Mouse (Mus musculus) skeletal muscle tissue, adult 2 months (tissue): Measurements from ENCODE around the gene Pkn2.

Experiments
- DNase-seq: peaks from one replicate; pipeline ENCODE4 v3.0.0-alpha.2; 2012; ENCODE audit warnings: low read depth, low spot score

Gene Pkn2

GRCm38 (mm10) chr3:142834024-142834423 lies 47.8 kb downstream of the Pkn2 start:
- DNase-seq, result no peak

GRCm38 (mm10) chr3:142832910-142833309 lies 48.9 kb downstream of the Pkn2 start:
- no peak for DNase-seq

GRCm38 (mm10) chr3:142826449-142827146 lies 55.2 kb downstream of the Pkn2 start:
- no peak for DNase-seq

- DNase-seq, result no peak
These were observed 58.2 kb downstream of the Pkn2 start for GRCm38 (mm10) chr3:142823606-142824005.

- DNase-seq, result no peak
These were observed 64.3 kb downstream of the Pkn2 start for GRCm38 (mm10) chr3:142817506-142817905.

- DNase-seq, result no peak
These were observed 70.2 kb downstream of the Pkn2 start for GRCm38 (mm10) chr3:142811582-142811981.

- DNase-seq, result no peak
These were observed 86.2 kb downstream of the Pkn2 start for GRCm38 (mm10) chr3:142795587-142795986.

GRCm38 (mm10) chr3:142786423-142787072 lies 95.3 kb downstream of the Pkn2 start:
- no peak for DNase-seq

- DNase-seq, result no peak
These were observed 104.6 kb downstream of the Pkn2 start for GRCm38 (mm10) chr3:142777227-142777626.

- no peak for DNase-seq
These were observed 108.1 kb downstream of the Pkn2 start for GRCm38 (mm10) chr3:142773538-142774191.

- DNase-seq, result no peak
These were observed 111.3 kb downstream of the Pkn2 start for GRCm38 (mm10) chr3:142770518-142770917.

GRCm38 (mm10) chr3:142768498-142768897 lies 113.3 kb downstream of the Pkn2 start:
- DNase-seq, result no peak

GRCm38 (mm10) chr3:142765778-142766165 lies 116.0 kb downstream of the Pkn2 start:
- DNase-seq, result no peak

- peak; percentile 94 for DNase-seq
These were observed 116.6 kb downstream of the Pkn2 start, which contains the start of gene Gtf2b for GRCm38 (mm10) chr3:142764995-142765777. Gene Gtf2b (plus strand): TSS chr3:142765045.

GRCm38 (mm10) chr3:142760356-142760755 lies 121.4 kb downstream of the Pkn2 start:
- DNase-seq, result no peak

- DNase-seq, result no peak
These were observed 123.2 kb downstream of the Pkn2 start for GRCm38 (mm10) chr3:142758593-142758992.

- no peak for DNase-seq
These were observed 124.0 kb downstream of the Pkn2 start for GRCm38 (mm10) chr3:142757841-142758240.

- no peak for DNase-seq
These were observed 126.5 kb downstream of the Pkn2 start for GRCm38 (mm10) chr3:142755132-142755867.

- no peak for DNase-seq
These were observed 132.7 kb downstream of the Pkn2 start for GRCm38 (mm10) chr3:142749131-142749530.

- no peak for DNase-seq
These were observed 134.1 kb downstream of the Pkn2 start for GRCm38 (mm10) chr3:142747673-142748072.

GRCm38 (mm10) chr3:142745076-142745475 lies 136.7 kb downstream of the Pkn2 start:
- DNase-seq, result no peak
